Mouse (Mus musculus): ENCODE data around the gene Tns1. TPM values are rescaled to one million over a fixed set of nuclear protein-coding genes. Genes with fewer than 3 reads are reported as not detected.
A peak's percentile ranks its signal among the peaks of the same experiment; 100 is the strongest.

Tns1 gene
- polyA plus RNA-seq, 1 experiment from 2014 or later = 28.8 TPM

GRCm38 (mm10) chr1:73957428-73957827, 166.8 kb downstream of the Tns1 start:
- H3K4me2 ChIP-seq (replicated peaks; ENCODE audit: low read depth) = no peak overlapping the region
- WGBS = 53% methylated on average over 4 of the region's 4 CpGs
- DNase-seq (ENCODE audit: low spot score) = no peak
- ATAC-seq (ENCODE audit: low FRiP score, low TSS enrichment) = no peak
- H3K4me1 ChIP-seq (replicated peaks; ENCODE audit: control insufficient read depth, insufficient read depth) = peaks cover 24% of the 10 kb centered on the region
- H3K27me3 ChIP-seq (ENCODE audit: control insufficient read depth, insufficient read depth, low read length) = no peaks in the 10 kb centered on the region
- peak overlapping the region; percentile 75 for H3K27ac ChIP-seq (replicated peaks)
- no peak overlapping the region for H3K4me3 ChIP-seq (ENCODE audit: low read depth, low read length)
- TF ChIP-seq EP300 (optimal IDR thresholded peaks at IDR 0.05) = no peak
- H3K9ac ChIP-seq (ENCODE audit: low read length) = no peak overlapping the region
- peaks cover 7% of the 10 kb centered on the region; the same call in 1 of the 2 replicates for H3K36me3 ChIP-seq (ENCODE audit: control insufficient read depth, insufficient read depth, low read length)
- H3K9me3 ChIP-seq (ENCODE audit: control insufficient read depth, low read length) = no peaks in the 10 kb centered on the region

GRCm38 (mm10) chr1:73956320-73956719, 167.9 kb downstream of the Tns1 start:
- Histone ChIP-seq H3K36me3 (ENCODE audit: control insufficient read depth, insufficient read depth, low read length) (peaks cover 9% of the 10 kb centered on the region; the same call in 1 of the 2 replicates), H3K9ac (ENCODE audit: low read length) (no peak overlapping the region), H3K27ac (replicated peaks) (peak overlapping the region; percentile 41), H3K27me3 (ENCODE audit: control insufficient read depth, insufficient read depth, low read length) (no peaks in the 10 kb centered on the region), H3K4me3 (ENCODE audit: low read depth, low read length) (no peak overlapping the region), H3K4me2 (replicated peaks; ENCODE audit: low read depth) (no peak overlapping the region), H3K4me1 (replicated peaks; ENCODE audit: control insufficient read depth, insufficient read depth) (peaks cover 21% of the 10 kb centered on the region), H3K9me3 (ENCODE audit: control insufficient read depth, low read length) (no peaks in the 10 kb centered on the region)
- TF ChIP-seq EP300 (optimal IDR thresholded peaks at IDR 0.05) (no peak), CTCF (IDR thresholded peaks at IDR 0.05; ENCODE audit: low read depth) (no peak)
- ATAC-seq (ENCODE audit: low FRiP score, low TSS enrichment) (no peak), DNase-seq (ENCODE audit: low spot score) (no peak)
- WGBS = 75% methylated on average over 1 of the region's 1 CpGs

- Histone ChIP-seq H3K27ac (replicated peaks) (peak overlapping the region; percentile 84), H3K4me2 (replicated peaks; ENCODE audit: low read depth) (0 out of 2 replicates have a peak overlapping the region, but pooled peaks have one; percentile 17), H3K4me1 (replicated peaks; ENCODE audit: control insufficient read depth, insufficient read depth) (peaks cover 21% of the 10 kb centered on the region), H3K9me3 (ENCODE audit: control insufficient read depth, low read length) (no peaks in the 10 kb centered on the region), H3K27me3 (ENCODE audit: control insufficient read depth, insufficient read depth, low read length) (no peaks in the 10 kb centered on the region), H3K9ac (ENCODE audit: low read length) (no peak overlapping the region), H3K4me3 (ENCODE audit: low read depth, low read length) (no peak overlapping the region), H3K36me3 (ENCODE audit: control insufficient read depth, insufficient read depth, low read length) (peaks cover 10% of the 10 kb centered on the region; the same call in 1 of the 2 replicates)
- DNase-seq (ENCODE audit: low spot score) (peak; percentile 80), ATAC-seq (ENCODE audit: low FRiP score, low TSS enrichment) (peak; percentile 62)
- TF ChIP-seq CTCF (IDR thresholded peaks at IDR 0.05; ENCODE audit: low read depth) (no peak), EP300 (optimal IDR thresholded peaks at IDR 0.05) (no peak)
- 13% methylated on average over 4 of the region's 4 CpGs for WGBS
Measured at GRCm38 (mm10) chr1:73955259-73955842, 168.9 kb downstream of the Tns1 start.

GRCm38 (mm10) chr1:73954614-73955013, 169.6 kb downstream of the Tns1 start:
- Histone ChIP-seq H3K27me3 (ENCODE audit: control insufficient read depth, insufficient read depth, low read length) (no peaks in the 10 kb centered on the region), H3K27ac (replicated peaks) (peak overlapping the region; percentile 84; the same call in 1 of the 2 replicates), H3K36me3 (ENCODE audit: control insufficient read depth, insufficient read depth, low read length) (peaks cover 10% of the 10 kb centered on the region; the same call in 1 of the 2 replicates), H3K9ac (ENCODE audit: low read length) (no peak overlapping the region), H3K9me3 (ENCODE audit: control insufficient read depth, low read length) (no peaks in the 10 kb centered on the region), H3K4me1 (replicated peaks; ENCODE audit: control insufficient read depth, insufficient read depth) (peaks cover 21% of the 10 kb centered on the region), H3K4me2 (replicated peaks; ENCODE audit: low read depth) (no peak overlapping the region), H3K4me3 (ENCODE audit: low read depth, low read length) (no peak overlapping the region)
- ATAC-seq (ENCODE audit: low FRiP score, low TSS enrichment) (peak; percentile 9; the same call in 1 of the 2 replicates), DNase-seq (ENCODE audit: low spot score) (peak; percentile 60)
- TF ChIP-seq CTCF (IDR thresholded peaks at IDR 0.05; ENCODE audit: low read depth) (no peak), EP300 (optimal IDR thresholded peaks at IDR 0.05) (no peak)
- WGBS = 41% methylated on average over 4 of the region's 4 CpGs

GRCm38 (mm10) chr1:73954015-73954408, 170.2 kb downstream of the Tns1 start:
- no peak overlapping the region for H3K9ac ChIP-seq (ENCODE audit: low read length)
- DNase-seq (ENCODE audit: low spot score) (no peak), ATAC-seq (ENCODE audit: low FRiP score, low TSS enrichment) (no peak)
- no peak overlapping the region for H3K27ac ChIP-seq (replicated peaks)
- peaks cover 21% of the 10 kb centered on the region for H3K4me1 ChIP-seq (replicated peaks; ENCODE audit: control insufficient read depth, insufficient read depth)
- no peak overlapping the region for H3K4me3 ChIP-seq (ENCODE audit: low read depth, low read length)
- H3K36me3 ChIP-seq (ENCODE audit: control insufficient read depth, insufficient read depth, low read length) = peaks cover 10% of the 10 kb centered on the region; the same call in 1 of the 2 replicates
- no peaks in the 10 kb centered on the region for H3K27me3 ChIP-seq (ENCODE audit: control insufficient read depth, insufficient read depth, low read length)
- H3K4me2 ChIP-seq (replicated peaks; ENCODE audit: low read depth) = no peak overlapping the region
- H3K9me3 ChIP-seq (ENCODE audit: control insufficient read depth, low read length) = no peaks in the 10 kb centered on the region
- 79% methylated on average over 6 of the region's 6 CpGs for WGBS
- TF ChIP-seq EP300 (optimal IDR thresholded peaks at IDR 0.05) (no peak), CTCF (IDR thresholded peaks at IDR 0.05; ENCODE audit: low read depth) (no peak)

GRCm38 (mm10) chr1:73953317-73954014, 170.8 kb downstream of the Tns1 start:
- no peaks in the 10 kb centered on the region for H3K9me3 ChIP-seq (ENCODE audit: control insufficient read depth, low read length)
- TF ChIP-seq EP300 (optimal IDR thresholded peaks at IDR 0.05) = no peak
- TF ChIP-seq CTCF (IDR thresholded peaks at IDR 0.05; ENCODE audit: low read depth) = no peak
- H3K27me3 ChIP-seq (ENCODE audit: control insufficient read depth, insufficient read depth, low read length) = no peaks in the 10 kb centered on the region
- H3K36me3 ChIP-seq (ENCODE audit: control insufficient read depth, insufficient read depth, low read length) = peaks cover 10% of the 10 kb centered on the region; the same call in 1 of the 2 replicates
- WGBS = 74% methylated on average over 20 of the region's 20 CpGs
- no peak for DNase-seq (ENCODE audit: low spot score)
- H3K4me2 ChIP-seq (replicated peaks; ENCODE audit: low read depth) = no peak overlapping the region
- no peak overlapping the region for H3K27ac ChIP-seq (replicated peaks)
- ATAC-seq (ENCODE audit: low FRiP score, low TSS enrichment) = no peak
- no peak overlapping the region for H3K4me3 ChIP-seq (ENCODE audit: low read depth, low read length)
- H3K9ac ChIP-seq (ENCODE audit: low read length) = no peak overlapping the region
- peaks cover 18% of the 10 kb centered on the region for H3K4me1 ChIP-seq (replicated peaks; ENCODE audit: control insufficient read depth, insufficient read depth)
